Mouse (Mus musculus) C2C12 (cell line): ENCODE measurements around the gene Nfx1.

ENCODE experiments used
- CEBPB ChIP-seq: IDR thresholded peaks from one replicate; pipeline ENCODE4 v1.6.1; 2011; ENCODE audit warnings: low read depth, mild to moderate bottlenecking, control low read depth, moderate library complexity
- CTCF ChIP-seq: IDR thresholded peaks from one replicate; pipeline ENCODE4 v1.5.1; 2011; ENCODE audit not compliant: control insufficient read depth, insufficient read depth, insufficient read length
- MAX ChIP-seq: IDR thresholded peaks from one replicate; pipeline ENCODE4 v1.6.1; 2011; ENCODE audit warnings: mild to moderate bottlenecking, control low read depth
- MYOD1 ChIP-seq: IDR thresholded peaks from one replicate; pipeline ENCODE4 v1.6.1; 2011; ENCODE audit warnings: low read depth; ENCODE audit not compliant: control insufficient read depth, insufficient read length
- USF1 ChIP-seq: IDR thresholded peaks from one replicate; pipeline ENCODE4 v1.6.1; 2011; ENCODE audit warnings: low read depth, mild to moderate bottlenecking, control low read depth, moderate library complexity

DNA sequence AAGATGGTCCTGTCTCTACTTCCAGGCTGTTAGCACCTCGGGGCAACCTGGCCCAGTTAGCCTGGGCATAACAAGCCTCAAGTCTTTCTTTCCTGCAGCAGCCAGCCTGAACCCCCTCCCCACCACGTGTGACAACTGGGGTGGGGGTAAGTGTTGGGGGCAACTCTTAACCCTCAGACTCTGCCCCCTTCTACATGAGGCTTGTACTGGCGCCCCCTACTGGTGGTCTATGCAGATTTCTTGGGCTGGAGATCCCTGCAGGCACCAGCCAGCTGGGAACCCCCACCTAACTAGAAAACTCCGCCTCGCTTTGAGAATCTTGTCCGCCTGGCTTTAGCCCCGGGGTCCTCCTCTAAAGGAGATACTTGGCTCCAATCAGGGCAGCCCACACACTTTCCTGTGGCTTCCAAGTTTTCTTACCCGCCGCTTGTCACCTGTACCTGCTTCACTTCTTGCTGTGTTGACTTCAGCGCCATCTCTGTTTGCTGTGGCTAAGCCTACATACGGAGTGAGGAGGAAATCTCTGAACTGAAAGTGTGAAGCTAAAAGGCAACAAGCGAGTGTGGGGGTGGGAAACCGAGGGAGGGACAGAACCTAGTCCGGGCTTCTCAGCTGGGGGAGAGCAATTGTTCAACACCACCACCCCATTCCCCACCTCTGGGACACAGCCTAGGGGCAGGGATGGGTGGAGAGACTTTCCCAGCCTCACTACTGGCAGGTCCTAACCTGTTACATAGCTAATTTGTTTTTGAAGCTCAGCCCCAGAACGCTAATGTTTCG is 93.4 kb downstream of the Nfx1 start:
- TF ChIP-seq CTCF = no peak
- no peak for TF ChIP-seq CEBPB
- no peak for TF ChIP-seq MAX
- TF ChIP-seq USF1 = no peak
- no peak for TF ChIP-seq MYOD1
